In the genomic region with DNA sequence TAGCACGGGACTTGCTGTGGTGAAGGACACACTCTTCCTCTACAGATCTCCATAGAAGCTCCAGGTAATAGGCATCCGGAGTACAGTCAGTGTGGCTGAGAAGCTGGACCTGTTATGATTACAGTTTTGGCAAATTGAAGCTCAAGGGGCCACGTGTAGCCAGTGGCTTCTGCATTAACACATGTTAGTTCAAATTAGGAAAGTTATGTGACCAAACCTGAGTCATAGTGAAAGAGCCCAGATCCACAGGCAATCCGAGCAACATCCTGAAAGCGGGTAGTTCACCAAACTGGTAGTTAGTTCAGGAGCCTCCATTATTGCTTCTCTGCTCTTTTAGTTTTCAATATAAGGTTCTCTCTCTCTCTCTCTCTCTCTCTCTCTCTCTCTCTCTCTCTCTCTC, we compare ENCODE assay signal across 39 mouse cellular contexts. TPM values are rescaled to one million over a fixed set of nuclear protein-coding genes. Genes with fewer than 3 reads are reported as not detected.
"Had no signal": no experiment of that assay in that cellular context is flagged by ENCODE, and none has a peak within 500 bp of the region (broad histone marks: within the 10 kb centered on the region; RNA-seq: fewer than 3 reads in every experiment).

No protein-coding gene starts in this region.

- H3K4me2 ChIP-seq: heart, embryonic 12.5 days; hindbrain, embryonic 13.5 days; hindbrain, embryonic 15.5 days; intestine, embryonic 15.5 days; limb, embryonic 13.5 days; limb, embryonic 15.5 days; liver, embryonic 11.5 days; liver, embryonic 13.5 days had no signal

- H3K4me1 ChIP-seq: hindbrain, embryonic 15.5 days; intestine, embryonic 15.5 days; limb, embryonic 13.5 days; limb, embryonic 15.5 days; liver, embryonic 13.5 days had no signal

- H3K27me3 ChIP-seq: heart, embryonic 12.5 days; hindbrain, embryonic 13.5 days; hindbrain, embryonic 15.5 days; intestine, embryonic 15.5 days; limb, embryonic 13.5 days; limb, embryonic 15.5 days; liver, embryonic 13.5 days had no signal

- H3K9ac ChIP-seq: heart, embryonic 12.5 days; hindbrain, embryonic 13.5 days; hindbrain, embryonic 15.5 days; intestine, embryonic 15.5 days; limb, embryonic 13.5 days; limb, embryonic 15.5 days; liver, embryonic 13.5 days had no signal

- H3K9me3 ChIP-seq: heart, embryonic 12.5 days; hindbrain, embryonic 13.5 days; hindbrain, embryonic 15.5 days; intestine, embryonic 15.5 days; limb, embryonic 13.5 days; limb, embryonic 15.5 days; liver, embryonic 13.5 days had no signal

- H3K36me3 ChIP-seq: hindbrain, embryonic 13.5 days; hindbrain, embryonic 15.5 days; intestine, embryonic 15.5 days; limb, embryonic 13.5 days; limb, embryonic 15.5 days; liver, embryonic 13.5 days had no signal

- ATAC-seq: hindbrain, postnatal 0 days; inflammation-experienced regulatory T-cells, adult 6 months; intestine, embryonic 15.5 days; intestine, postnatal 0 days had no signal

- H3K4me3 ChIP-seq: heart, adult 2 months; heart, embryonic 12.5 days; hindbrain, embryonic 13.5 days; hindbrain, embryonic 15.5 days; intestine, embryonic 15.5 days; layer of hippocampus, adult 2 months; limb, embryonic 13.5 days; limb, embryonic 15.5 days; liver, embryonic 13.5 days had no signal

- H3K27ac ChIP-seq: heart, adult 2 months; hindbrain, embryonic 13.5 days; hindbrain, embryonic 15.5 days; hindbrain, postnatal 0 days; intestine, embryonic 15.5 days; layer of hippocampus, adult 2 months; limb, embryonic 13.5 days; limb, embryonic 15.5 days; liver, embryonic 13.5 days had no signal

- DNase-seq: gastrocnemius, postnatal 14 days; gastrocnemius, postnatal 36 days; heart, adult 11 months; heart, adult 2 months; heart, postnatal 14 days; heart, postnatal 36 days; kidney, adult 18-20 months; kidney, adult 8-10 months; kidney, postnatal 10 days; kidney, postnatal 25 days; kidney, postnatal 4 days; layer of hippocampus, postnatal 36 days; left cerebral cortex, postnatal 4 days; liver, embryonic 13.5 days had no signal

RNA-seq across cellular contexts. Expression of a gene that starts 59.7 kb away (rescaled TPM):
- total RNA-seq: gastrocnemius, adult 8-10 months; gastrocnemius, postnatal 14 days; gastrocnemius, postnatal 36 days; heart, adult 2 months; heart, postnatal 14 days; heart, postnatal 36 days; hematopoietic stem cell, adult 5-6 weeks; layer of hippocampus, adult 2 months; layer of hippocampus, postnatal 10 days; layer of hippocampus, postnatal 36 days; left cerebral cortex, adult 18-20 months; left cerebral cortex, adult 8-10 months; left cerebral cortex, postnatal 10 days; left cerebral cortex, postnatal 25 days; left cerebral cortex, postnatal 4 days had no signal
- polyA plus RNA-seq: frontal cortex, adult 2 months; gonadal fat pad, adult 2 months; heart, adult 2 months; heart, embryonic 12.5 days; heart, embryonic 14.5 days; heart, embryonic 16.5 days; inflammation-experienced regulatory T-cells, adult 6 months; intestine, postnatal 0 days; kidney, embryonic 14.5 days; kidney, embryonic 16.5 days; limb, embryonic 11.5 days; limb, embryonic 13.5 days; limb, embryonic 15.5 days; liver, embryonic 11.5 days; liver, embryonic 13.5 days had no signal
